Mouse (Mus musculus) erythroblast, embryonic 14.5 days (primary cell): ENCODE measurements around the gene Jak3.

Experiments used
- GATA1 ChIP-seq: IDR thresholded peaks from 2 replicates; pipeline ENCODE4 v1.6.1; 2012; ENCODE audit warnings: low read length, inconsistent platforms, mixed read lengths
- TAL1 ChIP-seq: IDR thresholded peaks from 3 replicates; pipeline ENCODE4 v1.6.1; 2012; ENCODE audit warnings: low read length, inconsistent platforms, mixed read lengths

DNA sequence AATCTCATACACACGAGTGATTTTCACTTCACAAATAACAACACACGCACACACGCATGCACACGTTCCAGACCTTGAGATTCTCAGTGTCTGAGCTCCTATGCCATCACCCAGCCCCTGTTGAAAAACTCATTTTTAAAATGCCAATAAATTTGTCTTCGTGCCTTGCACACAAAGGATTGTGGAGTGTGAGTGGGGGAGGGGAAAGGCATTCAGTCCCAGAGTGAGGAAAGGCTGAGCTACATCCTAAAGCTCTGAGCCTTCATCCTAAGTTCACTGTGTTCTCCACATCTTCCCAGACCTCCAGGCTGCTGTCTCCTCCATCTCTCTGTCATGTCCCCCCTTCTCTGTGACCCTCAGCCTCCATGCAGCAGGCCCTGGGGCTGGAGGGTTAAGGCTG is 8.8 kb upstream of the Jak3 start:
- no peak for TF ChIP-seq GATA1
- TF ChIP-seq TAL1, result no peak
